Mouse (Mus musculus) stomach, postnatal 0 days (tissue): ENCODE measurements around the gene Nabp2. TPM values are rescaled to one million over a fixed set of nuclear protein-coding genes. Genes with fewer than 3 reads are reported as not detected.
A peak's percentile ranks its signal among the peaks of the same experiment; 100 is the strongest.

Experiments
- ATAC-seq: fragments of 200-750 bp; cut with Nextera tagmentation; 2 replicates; pipeline ENCODE4 v1.8.0; 2017; ENCODE audit not compliant: low FRiP score, low TSS enrichment
- DNase-seq: peaks from one replicate; pipeline ENCODE4 v3.0.0-alpha.2; 2016; ENCODE audit warnings: low spot score
- H3K27ac ChIP-seq: fragments of 300-500 bp; sonication (generic); replicated peaks from 2 replicates; pipeline ENCODE4 v1.5.1; 2014; ENCODE audit warnings: mild to moderate bottlenecking, control low read depth
- H3K27me3 ChIP-seq: fragments of 300-500 bp; sonication (generic); 2 replicates; pipeline ENCODE4 v1.6.1; 2014; ENCODE audit warnings: low read length; ENCODE audit not compliant: control insufficient read depth, insufficient read depth
- H3K36me3 ChIP-seq: fragments of 300-500 bp; sonication (generic); 2 replicates; pipeline ENCODE4 v1.6.1; 2014; ENCODE audit warnings: low read length, mixed read lengths; ENCODE audit not compliant: control insufficient read depth, insufficient read depth
- H3K4me1 ChIP-seq: fragments of 300-500 bp; sonication (generic); replicated peaks from 2 replicates; pipeline ENCODE4 v1.6.1; 2014; ENCODE audit warnings: antibody characterized with exemption; ENCODE audit not compliant: control insufficient read depth, insufficient read depth
- H3K4me2 ChIP-seq: fragments of 300-500 bp; sonication (generic); replicated peaks from 2 replicates; pipeline ENCODE4 v1.6.1; 2014; ENCODE audit warnings: low read depth, mild to moderate bottlenecking, control low read depth, moderate library complexity
- H3K4me3 ChIP-seq: fragments of 300-500 bp; sonication (generic); 2 replicates; pipeline ENCODE4 v1.5.1; 2014; ENCODE audit warnings: low read depth, low read length, control low read depth
- H3K9ac ChIP-seq: fragments of 300-500 bp; sonication (generic); 2 replicates; pipeline ENCODE4 v1.6.1; 2014; ENCODE audit warnings: mild to moderate bottlenecking, low read length, control low read depth, mixed read lengths
- H3K9me3 ChIP-seq: fragments of 300-500 bp; sonication (generic); 2 replicates; pipeline ENCODE4 v1.6.1; 2016; ENCODE audit warnings: low read length; ENCODE audit not compliant: control insufficient read depth
- CTCF ChIP-seq: IDR thresholded peaks from 2 replicates; pipeline ENCODE4 v1.5.1; 2016; ENCODE audit warnings: antibody characterized with exemption, low read depth, mild to moderate bottlenecking, moderate library complexity
- EP300 ChIP-seq: optimal IDR thresholded peaks from 2 replicates; pipeline ENCODE3; 2016; ENCODE audit warnings: antibody characterized with exemption
- WGBS: fragments of 180-500 bp; shearing (Covaris S2); extraction: QIAGEN DNeasy Blood & Tissue Kit; methylation state at CpG from one replicate; pipeline ENCODE4 v1.1.7; 2014; 5-methylcytosine and 5-hydroxymethylcytosine counted together
- polyA plus RNA-seq: library from polyadenylated mRNA; unstranded; fragments of >200 nt; fragmentation: Nextera tagmentation; extraction: Ambion mirVana; gene quantifications from 2 replicates; pipeline ENCODE4 v1.2.1, GENCODE M21; 2015

Gene Nabp2
- polyA plus RNA-seq, 1 experiment from 2014 or later: 54.4 TPM

DNA sequence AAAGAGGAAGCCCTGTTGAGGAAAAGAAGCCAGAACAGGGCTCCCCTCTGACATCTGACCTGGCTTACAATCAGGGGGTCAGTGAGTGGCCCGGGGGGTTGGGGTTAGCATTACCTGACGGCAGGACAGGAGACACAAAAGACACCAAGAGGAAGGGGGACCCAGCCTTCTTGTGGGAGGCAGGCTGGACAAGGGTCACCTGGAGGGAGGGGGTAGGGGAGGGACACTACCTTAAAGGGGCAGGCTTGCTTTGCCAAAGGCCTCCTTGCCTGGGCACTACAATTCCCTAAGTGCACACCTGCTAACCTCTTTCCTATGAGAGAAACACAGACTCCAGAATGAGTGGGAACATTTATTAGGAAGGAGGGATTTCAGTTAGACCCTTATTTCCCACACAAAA lies 10.2 kb downstream of the Nabp2 start, which contains the start of gene Slc39a5:
Gene Slc39a5, minus strand, starts transcription at position 174 of the 400 bp plus-strand sequence.
- 30% methylated on average over 2 of the region's 2 CpGs for whole genome bisulfite sequencing
- no peak for TF ChIP-seq CTCF
- TF ChIP-seq EP300: no peak
- Histone ChIP-seq H3K36me3 (no peaks in the 10 kb centered on the region; the same call in 1 of the 2 replicates), H3K4me3 (no peak within 1 kb of the TSS), H3K27ac (no peak within 1 kb of the TSS), H3K27me3 (no peaks in the 10 kb centered on the region), H3K4me2 (no peak within 1 kb of the TSS), H3K9ac (no peak within 1 kb of the TSS), H3K9me3 (no peaks in the 10 kb centered on the region), H3K4me1 (no peaks in the 10 kb centered on the region)
- ATAC-seq: no peak
- DNase-seq: peak; percentile 9

DNA sequence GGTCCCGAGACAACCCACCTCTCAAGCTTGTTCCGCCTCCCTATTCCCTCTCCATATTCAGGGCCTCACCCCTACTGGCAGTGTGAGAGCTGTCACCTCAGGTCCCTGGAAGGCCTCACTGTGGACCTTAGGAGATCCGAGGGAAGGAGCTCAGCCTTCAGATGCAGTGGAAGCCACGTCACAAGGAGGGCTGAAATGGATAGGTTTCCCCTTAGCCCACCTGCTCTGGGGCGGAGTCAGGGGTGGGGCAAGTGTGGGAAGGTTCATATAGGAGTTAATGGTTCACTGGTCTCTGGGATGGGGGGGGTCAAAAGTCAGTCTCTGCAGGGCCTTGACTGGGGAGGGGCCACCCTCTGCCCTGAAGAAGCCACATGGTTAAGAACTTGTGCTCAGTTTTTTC lies 11.0 kb downstream of the Nabp2 start:
- Histone ChIP-seq H3K27ac (no peak overlapping the region), H3K4me3 (no peak overlapping the region), H3K9me3 (no peaks in the 10 kb centered on the region), H3K4me2 (no peak overlapping the region), H3K9ac (no peak overlapping the region), H3K4me1 (no peaks in the 10 kb centered on the region), H3K27me3 (no peaks in the 10 kb centered on the region), H3K36me3 (no peaks in the 10 kb centered on the region)
- DNase-seq: peak; percentile 59
- 0 out of 2 replicates have a peak, but pooled peaks have one; percentile 33 for ATAC-seq
- no peak for TF ChIP-seq CTCF
- no peak for TF ChIP-seq EP300
- 33% methylated on average over 5 of the region's 5 CpGs for WGBS

DNA sequence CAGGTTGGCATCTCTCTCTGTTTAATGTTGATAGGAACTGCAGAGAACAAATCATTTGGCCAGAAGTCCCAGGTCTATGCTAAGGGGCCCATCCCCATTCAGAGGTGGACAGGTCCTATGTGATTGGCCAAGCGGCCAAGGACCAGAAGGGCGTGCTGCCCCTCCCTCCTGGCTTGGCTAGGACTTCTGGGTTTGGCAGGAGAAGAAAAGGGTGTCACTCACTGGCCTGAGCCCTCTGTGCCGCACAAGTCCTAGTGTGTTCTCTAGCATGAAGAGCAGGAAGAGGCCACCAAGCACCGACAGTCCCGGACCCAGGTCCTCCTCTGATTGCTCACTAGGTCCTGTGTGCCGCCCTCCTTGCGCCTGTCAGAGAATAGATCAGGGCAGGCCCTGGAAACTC lies 13.8 kb downstream of the Nabp2 start:
- Histone ChIP-seq H3K36me3 (0 out of 2 replicates have a peak, but pooled peaks cover 3% of the 10 kb centered on the region), H3K27me3 (no peaks in the 10 kb centered on the region), H3K9ac (no peak overlapping the region), H3K4me3 (no peak overlapping the region), H3K4me2 (no peak overlapping the region), H3K27ac (no peak overlapping the region), H3K9me3 (no peaks in the 10 kb centered on the region), H3K4me1 (no peaks in the 10 kb centered on the region)
- WGBS: 68% methylated on average over 6 of the region's 7 CpGs
- ATAC-seq (0 out of 2 replicates have a peak, but pooled peaks have one; percentile 20), DNase-seq (peak; percentile 53)
- TF ChIP-seq CTCF (no peak), EP300 (no peak)

DNA sequence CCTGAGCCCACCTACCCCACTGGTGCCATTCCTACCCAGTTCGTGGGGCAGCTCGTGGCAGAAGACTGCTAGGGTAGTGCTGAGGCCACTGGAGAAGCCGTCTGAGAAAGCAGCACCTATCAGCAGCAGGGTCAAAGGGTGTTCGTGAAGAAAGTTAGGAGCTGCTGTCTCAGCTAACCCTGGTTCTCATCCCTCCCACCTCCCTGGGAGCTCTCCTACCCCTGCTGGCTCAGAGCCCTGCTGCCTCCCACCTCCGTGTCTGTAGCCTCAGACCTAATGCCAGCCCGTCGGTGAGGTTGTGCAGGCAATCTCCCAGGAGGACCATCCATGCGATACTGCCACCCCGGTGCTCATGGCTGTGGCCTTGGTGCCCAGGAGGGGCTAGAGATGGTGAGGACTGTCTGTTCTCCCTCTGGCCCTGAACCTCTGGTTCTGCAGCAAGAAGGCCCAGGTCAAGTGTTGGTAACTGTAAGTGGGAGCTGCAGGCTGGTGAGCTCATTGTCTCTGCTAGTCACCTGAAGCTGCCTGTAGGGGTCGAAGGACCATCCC lies 14.5 kb downstream of the Nabp2 start:
- Histone ChIP-seq H3K36me3 (peaks cover 7% of the 10 kb centered on the region; the same call in 1 of the 2 replicates), H3K27ac (no peak overlapping the region), H3K9ac (0 out of 2 replicates have a peak overlapping the region, but pooled peaks have one; percentile 18), H3K4me2 (no peak overlapping the region), H3K27me3 (no peaks in the 10 kb centered on the region), H3K4me1 (no peaks in the 10 kb centered on the region), H3K4me3 (no peak overlapping the region), H3K9me3 (no peaks in the 10 kb centered on the region)
- DNase-seq (no peak), ATAC-seq (no peak)
- 61% methylated on average over 10 of the region's 10 CpGs for WGBS
- TF ChIP-seq CTCF: no peak
- TF ChIP-seq EP300: no peak

DNA sequence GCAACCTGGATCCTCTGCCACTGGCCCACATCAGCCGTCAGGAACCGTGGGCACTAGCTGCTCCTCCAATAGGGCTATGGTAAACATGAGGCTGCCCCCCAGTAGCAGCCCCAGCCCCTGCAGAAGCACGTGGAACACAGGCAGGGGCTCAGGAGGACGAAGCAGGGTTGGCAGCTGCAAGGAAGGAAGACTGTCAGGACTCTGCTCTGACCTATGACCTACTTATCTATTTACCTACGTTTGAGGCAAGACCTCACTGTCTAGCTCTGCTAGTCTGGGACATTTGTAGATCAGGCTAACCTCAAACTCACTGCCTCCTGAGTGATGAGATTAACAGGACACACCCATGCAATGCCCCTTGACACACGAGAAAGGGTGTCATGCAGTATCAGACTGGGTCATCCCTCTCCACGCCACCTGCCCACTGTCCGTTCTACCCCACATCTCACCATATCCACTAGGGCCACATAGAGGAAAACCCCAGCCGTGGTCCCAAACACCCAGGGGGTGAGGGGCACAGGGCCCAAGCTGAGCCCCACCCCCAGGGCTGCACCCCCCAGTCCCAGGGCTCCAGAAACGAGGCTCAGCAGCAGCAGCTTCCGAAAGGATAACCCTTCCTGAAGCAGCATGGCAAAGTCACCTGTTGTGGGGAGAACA lies 15.1 kb downstream of the Nabp2 start:
- no peak for DNase-seq
- TF ChIP-seq EP300: no peak
- no peak for TF ChIP-seq CTCF
- Histone ChIP-seq H3K4me2 (no peak overlapping the region), H3K27me3 (no peaks in the 10 kb centered on the region), H3K4me3 (no peak overlapping the region), H3K9me3 (no peaks in the 10 kb centered on the region), H3K9ac (no peak overlapping the region; the same call in 1 of the 2 replicates), H3K36me3 (peaks cover 8% of the 10 kb centered on the region; the same call in 1 of the 2 replicates), H3K4me1 (no peaks in the 10 kb centered on the region), H3K27ac (no peak overlapping the region)
- 52% methylated on average over 11 of the region's 11 CpGs for WGBS
- ATAC-seq: no peak

DNA sequence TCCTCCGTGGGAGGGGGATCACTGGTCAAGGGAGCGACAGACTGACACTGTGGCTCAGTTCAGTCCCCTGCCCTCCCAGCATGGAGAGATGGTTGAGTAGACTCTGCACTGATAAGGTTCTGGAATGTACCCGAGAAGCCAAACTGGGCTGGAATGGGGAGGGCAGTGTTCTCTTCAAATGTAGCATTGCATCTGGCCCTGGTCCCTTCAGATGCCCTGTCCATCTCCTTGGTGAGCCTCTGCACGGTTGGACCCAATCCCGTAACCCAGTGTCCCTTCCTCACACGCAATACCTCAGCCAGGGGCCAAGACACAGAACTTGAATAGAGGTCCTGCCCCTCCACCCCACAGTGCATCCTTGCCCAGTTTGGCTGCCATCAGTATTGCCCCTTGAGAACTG lies 19.4 kb downstream of the Nabp2 start:
- no peak for TF ChIP-seq CTCF
- TF ChIP-seq EP300: no peak
- Histone ChIP-seq H3K4me1 (no peaks in the 10 kb centered on the region), H3K9me3 (no peaks in the 10 kb centered on the region), H3K4me2 (no peak overlapping the region), H3K4me3 (no peak overlapping the region), H3K9ac (no peak overlapping the region), H3K36me3 (peaks cover 44% of the 10 kb centered on the region), H3K27me3 (no peaks in the 10 kb centered on the region), H3K27ac (no peak overlapping the region)
- DNase-seq: no peak
- no peak for ATAC-seq
- WGBS: 79% methylated on average over 6 of the region's 6 CpGs
